Mouse (Mus musculus): ENCODE results near the gene Ccdc102a.

GRCm38 (mm10) chr8:94942566-94942965, 24.7 kb upstream of the Ccdc102a start:
- TF ChIP-seq CTCF (IDR thresholded peaks at IDR 0.05) (peak; percentile 99), POLR2A (IDR thresholded peaks at IDR 0.05; ENCODE audit: insufficient read depth, low read depth, low read length) (no peak), EP300 (IDR thresholded peaks at IDR 0.05; ENCODE audit: insufficient read depth, low read depth, low read length) (no peak)
